In the genomic region with DNA sequence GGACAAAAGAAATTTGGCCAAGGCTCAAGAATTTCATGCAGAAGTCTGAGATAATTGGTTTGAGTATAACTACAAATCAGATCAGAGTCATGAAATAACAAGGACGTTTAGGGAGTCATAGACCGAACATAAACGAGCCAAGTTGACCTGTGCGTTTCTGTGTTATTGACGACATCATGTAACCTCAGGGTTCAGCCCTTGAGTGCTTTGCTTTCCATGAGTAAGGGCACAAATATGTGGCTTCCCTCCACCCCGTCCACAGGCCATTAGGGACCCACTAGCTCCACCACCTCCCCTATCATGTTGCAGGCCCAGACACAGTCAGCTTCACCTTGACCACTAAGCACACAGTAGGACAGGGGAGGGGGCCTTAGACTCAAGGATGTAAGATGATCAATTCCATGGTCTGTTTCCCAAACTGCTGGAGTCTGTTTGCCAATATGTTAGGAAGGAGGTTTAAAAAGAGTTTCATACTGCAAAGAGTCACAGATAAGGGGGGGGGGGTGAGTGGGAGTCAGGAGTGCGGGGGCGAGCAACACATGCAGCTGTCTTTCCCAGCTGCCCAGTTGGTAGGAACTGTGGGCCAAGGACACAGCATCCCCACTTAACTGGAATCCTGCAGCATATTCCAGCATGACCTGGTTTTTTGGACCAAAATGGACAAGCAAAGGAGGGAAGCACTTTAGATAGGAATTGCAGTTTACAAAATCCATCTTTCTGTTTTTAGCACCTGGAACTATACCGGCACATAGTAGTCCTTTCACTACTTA, we compare ENCODE assay signal across 17 mouse cellular contexts. TPM values are rescaled to one million over a fixed set of nuclear protein-coding genes. Genes with fewer than 3 reads are reported as not detected.
A peak's percentile ranks its signal among the peaks of the same experiment; 100 is the strongest.
DNase-seq lines count a peak whose midpoint lies in the region; ATAC-seq and TF ChIP-seq lines count a peak whose summit lies in the region.
"Had no signal": no experiment of that assay in that cellular context is flagged by ENCODE, and none has a peak within 500 bp of the region (broad histone marks: within the 10 kb centered on the region; RNA-seq: fewer than 3 reads in every experiment).

No protein-coding gene starts in this region.

- no peaks in the 10 kb centered on the region for H3K27me3 ChIP-seq in hindbrain, embryonic 12.5 days
- H3K27me3 ChIP-seq: embryonic facial prominence, embryonic 13.5 days; forebrain, embryonic 15.5 days had no signal

- intact Hi-C loops in gastrocnemius, adult 2 months (cut with DNase I), result no loop called here

- ATAC-seq in hindbrain, embryonic 12.5 days (ENCODE audit: low FRiP score), result no peak
- ATAC-seq: forebrain, embryonic 15.5 days; hindbrain, embryonic 16.5 days had no signal

- no peaks in the 10 kb centered on the region for H3K4me1 ChIP-seq in hindbrain, embryonic 12.5 days

- H3K36me3 ChIP-seq in hindbrain, embryonic 12.5 days, result no peaks in the 10 kb centered on the region
- H3K36me3 ChIP-seq: embryonic facial prominence, embryonic 13.5 days; forebrain, embryonic 15.5 days; G1E had no signal

- no peak for TF ChIP-seq CTCF in gastrocnemius, adult 2 months (IDR thresholded peaks at IDR 0.05)

- DNase-seq in adrenal gland, postnatal 10 days, result peak; percentile 38
- DNase-seq in adrenal gland, postnatal 4 days (ENCODE audit: low spot score in 2 of 2), result no peak
- peak; percentile 24 for DNase-seq in kidney, adult 9 months
- DNase-seq in kidney, postnatal 14 days, result no peak
- DNase-seq in 3134 (ENCODE audit: extremely low read depth, insufficient read length, low spot score), result peak; percentile 47
- peak; percentile 66 for DNase-seq in gastrocnemius, adult 2 months
- DNase-seq in layer of hippocampus, postnatal 10 days (ENCODE audit: low spot score in 2 of 2), result no peak
- DNase-seq: B cell, adult 2 months; cerebellum, postnatal 14 days; lung, embryonic 14.5 days; thymus, adult 2 months had no signal

- peak overlapping the region; percentile 2 for H3K27ac ChIP-seq in gastrocnemius, adult 2 months
- H3K27ac ChIP-seq in hindbrain, embryonic 12.5 days, result no peak overlapping the region
- H3K27ac ChIP-seq: embryonic facial prominence, embryonic 13.5 days; forebrain, embryonic 15.5 days had no signal

- no peaks in the 10 kb centered on the region for H3K9me3 ChIP-seq in hindbrain, embryonic 12.5 days (replicated peaks)
- H3K9me3 ChIP-seq: embryonic facial prominence, embryonic 13.5 days; forebrain, embryonic 15.5 days; G1E; megakaryocyte, embryonic 14.5 days had no signal

- H3K4me3 ChIP-seq in gastrocnemius, adult 2 months, result no peak overlapping the region
- no peak overlapping the region for H3K4me3 ChIP-seq in hindbrain, embryonic 12.5 days
- H3K4me3 ChIP-seq: embryonic facial prominence, embryonic 13.5 days; forebrain, embryonic 15.5 days; megakaryocyte, embryonic 14.5 days had no signal

- H3K9ac ChIP-seq in hindbrain, embryonic 12.5 days, result no peak overlapping the region
- H3K9ac ChIP-seq: embryonic facial prominence, embryonic 13.5 days; forebrain, embryonic 15.5 days; lung, embryonic 14.5 days had no signal

- H3K4me2 ChIP-seq in hindbrain, embryonic 12.5 days (replicated peaks), result no peak overlapping the region
- H3K4me2 ChIP-seq: embryonic facial prominence, embryonic 13.5 days; forebrain, embryonic 15.5 days; lung, embryonic 14.5 days had no signal

- WGBS in hindbrain, embryonic 12.5 days, result 84% methylated on average over 9 of the region's 9 CpGs

RNA-seq across cellular contexts. Expression of gene Plau, which starts 5.1 kb away (rescaled TPM):
- total RNA-seq in adrenal gland, postnatal 10 days (2021), result 10 to 100 TPM; 19.3 to 39.8 TPM
- 10 to 100 TPM; 19.8 to 36.6 TPM for total RNA-seq in adrenal gland, postnatal 4 days (2021)
- total RNA-seq in gastrocnemius, adult 2 months (2021), result 10 to 100 TPM; 17.2 to 28.5 TPM
- polyA plus RNA-seq in hindbrain, embryonic 12.5 days (2016; fragmentation: Nextera tagmentation; extraction: Ambion mirVana), result 0.46 and 0.76 TPM in 2 replicates
- 1 to 10 TPM; 4.3 to 4.6 TPM for total RNA-seq in layer of hippocampus, postnatal 10 days (2021)
- polyA plus RNA-seq: G1E had no signal

RNA-seq across cellular contexts. Expression of gene Camk2g, which starts 37.4 kb away (rescaled TPM):
- total RNA-seq in adrenal gland, postnatal 10 days (2021), result 10 to 100 TPM; 35.1 to 57.4 TPM
- 10 to 100 TPM; 77.3 to 87.2 TPM for total RNA-seq in adrenal gland, postnatal 4 days (2021)
- total RNA-seq in gastrocnemius, adult 2 months (2021), result 100 to 1,000 TPM; 162 to 163 TPM
- 72.8 and 75.5 TPM in 2 replicates for polyA plus RNA-seq in hindbrain, embryonic 12.5 days (2016; fragmentation: Nextera tagmentation; extraction: Ambion mirVana)
- total RNA-seq in layer of hippocampus, postnatal 10 days (2021), result 100 to 1,000 TPM; 201 to 207 TPM

Comparison
In these comparisons a context has a peak if more than half of its experiments do, and no peak if none do; other contexts are left out.
1. DNase-seq: peak in adrenal gland, postnatal 10 days (single experiment), kidney, adult 9 months (single experiment), 3134 (single experiment) and gastrocnemius, adult 2 months (single experiment); none in adrenal gland, postnatal 4 days (0 of 2), kidney, postnatal 14 days (single experiment) and layer of hippocampus, postnatal 10 days (0 of 2).